Mouse (Mus musculus) forebrain, embryonic 13.5 days (tissue): Measurements from ENCODE around the gene Haus2. TPM values are rescaled to one million over a fixed set of nuclear protein-coding genes. Genes with fewer than 3 reads are reported as not detected.

Source experiments
- ATAC-seq: fragments of 200-750 bp; cut with Nextera tagmentation; 2 replicates; pipeline ENCODE4 v1.8.0; 2017
- H3K27ac ChIP-seq: fragments of 300-500 bp; sonication (generic); 2 replicates; pipeline ENCODE4 v1.5.1; 2015; ENCODE audit warnings: inconsistent platforms, mild to moderate bottlenecking, moderate library complexity
- H3K27me3 ChIP-seq: fragments of 300-500 bp; sonication (generic); 2 replicates; pipeline ENCODE4 v1.6.1; 2015; ENCODE audit warnings: mild to moderate bottlenecking, inconsistent platforms
- H3K36me3 ChIP-seq: fragments of 300-500 bp; sonication (generic); 2 replicates; pipeline ENCODE4 v1.6.1; 2015; ENCODE audit warnings: mild to moderate bottlenecking, inconsistent platforms; ENCODE audit not compliant: poor library complexity, severe bottlenecking
- H3K4me1 ChIP-seq: fragments of 300-500 bp; sonication (generic); 2 replicates; pipeline ENCODE4 v1.6.1; 2015; ENCODE audit warnings: inconsistent platforms
- H3K4me2 ChIP-seq: fragments of 300-500 bp; sonication (generic); 2 replicates; pipeline ENCODE4 v1.6.1; 2015; ENCODE audit warnings: inconsistent platforms, mild to moderate bottlenecking, moderate library complexity
- H3K4me3 ChIP-seq: fragments of 300-500 bp; sonication (generic); 2 replicates; pipeline ENCODE4 v1.5.1; 2015; ENCODE audit warnings: mild to moderate bottlenecking, inconsistent platforms
- H3K9ac ChIP-seq: fragments of 300-500 bp; sonication (generic); 2 replicates; pipeline ENCODE4 v1.6.1; 2015; ENCODE audit warnings: mild to moderate bottlenecking, inconsistent platforms
- H3K9me3 ChIP-seq: fragments of 300-500 bp; sonication (generic); replicated peaks from 2 replicates; pipeline ENCODE4 v1.6.1; 2016; ENCODE audit warnings: inconsistent platforms
- WGBS: fragments of 180-500 bp; shearing (Covaris S2); methylation state at CpG from one replicate; pipeline ENCODE4 v1.1.7; 2015; 5-methylcytosine and 5-hydroxymethylcytosine counted together
- polyA plus RNA-seq: library from polyadenylated mRNA; unstranded; fragments of >200 nt; fragmentation: Nextera tagmentation; extraction: Ambion mirVana; gene quantifications from 2 replicates; pipeline ENCODE4 v1.2.1, GENCODE M21; 2015

The Haus2 gene
- polyA plus RNA-seq, 1 experiment from 2014 or later = 33.5 TPM

- 86% methylated on average over 2 of the region's 2 CpGs for WGBS
- H3K4me1 ChIP-seq = no peaks in the 10 kb centered on the region
- ATAC-seq = no peak
- no peaks in the 10 kb centered on the region for H3K36me3 ChIP-seq
- no peak overlapping the region for H3K4me3 ChIP-seq
- no peak overlapping the region for H3K27ac ChIP-seq
- H3K27me3 ChIP-seq = no peaks in the 10 kb centered on the region
- H3K9me3 ChIP-seq = no peaks in the 10 kb centered on the region
- H3K9ac ChIP-seq = no peak overlapping the region
- H3K4me2 ChIP-seq = no peak overlapping the region
These were observed 45.5 kb downstream of the Haus2 start for GRCm38 (mm10) chr2:120654693-120655092.

DNA sequence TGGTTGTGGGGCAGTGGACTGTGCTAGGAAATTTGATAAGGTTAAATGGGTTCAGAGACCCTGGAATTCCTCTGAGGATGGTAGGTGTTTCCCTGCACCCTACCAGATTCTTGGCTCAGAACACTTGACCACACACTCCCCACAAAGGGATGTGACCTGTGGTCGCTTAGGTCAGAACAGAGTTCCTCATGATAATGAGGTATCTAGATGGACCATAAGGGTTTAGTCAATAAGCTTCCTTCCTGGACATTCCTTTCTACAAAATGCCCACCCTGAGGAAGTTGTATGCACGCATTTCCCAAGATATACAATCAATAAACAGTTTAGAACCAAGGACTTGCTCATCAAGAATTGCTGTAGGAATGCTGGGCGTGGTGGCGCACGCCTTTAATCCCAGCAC is 46.7 kb downstream of the Haus2 start:
- no peaks in the 10 kb centered on the region for H3K27me3 ChIP-seq
- H3K27ac ChIP-seq = no peak overlapping the region
- H3K36me3 ChIP-seq = no peaks in the 10 kb centered on the region
- 88% methylated on average over 5 of the region's 5 CpGs for WGBS
- no peaks in the 10 kb centered on the region for H3K9me3 ChIP-seq
- no peak for ATAC-seq
- no peak overlapping the region for H3K4me2 ChIP-seq
- no peak overlapping the region for H3K4me3 ChIP-seq
- no peak overlapping the region for H3K9ac ChIP-seq
- no peaks in the 10 kb centered on the region for H3K4me1 ChIP-seq

DNA sequence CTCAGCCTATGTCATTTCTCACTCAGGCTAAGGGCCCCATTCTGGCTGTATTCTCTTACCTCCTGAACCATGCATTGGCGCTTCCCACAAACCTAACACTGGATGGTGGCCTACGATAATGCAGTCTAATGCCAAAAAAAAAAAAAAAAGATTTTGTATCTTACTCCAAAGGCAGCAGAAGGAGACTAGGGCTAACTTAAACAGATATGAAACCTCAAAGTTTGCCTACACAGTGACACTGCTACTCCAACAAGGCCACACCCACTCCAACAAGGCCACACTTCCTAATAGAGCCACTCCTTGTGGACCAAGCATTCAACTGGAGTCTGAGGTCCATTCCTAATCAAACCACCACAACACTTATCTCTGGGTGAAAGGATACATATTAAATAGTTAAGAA is 47.5 kb downstream of the Haus2 start:
- no peaks in the 10 kb centered on the region for H3K9me3 ChIP-seq
- no peak overlapping the region for H3K9ac ChIP-seq
- H3K36me3 ChIP-seq = no peaks in the 10 kb centered on the region
- no peak for ATAC-seq
- H3K4me2 ChIP-seq = no peak overlapping the region
- WGBS = 92% methylated on average over 2 of the region's 2 CpGs
- H3K27ac ChIP-seq = no peak overlapping the region
- no peaks in the 10 kb centered on the region for H3K27me3 ChIP-seq
- no peak overlapping the region for H3K4me3 ChIP-seq
- no peaks in the 10 kb centered on the region for H3K4me1 ChIP-seq

DNA sequence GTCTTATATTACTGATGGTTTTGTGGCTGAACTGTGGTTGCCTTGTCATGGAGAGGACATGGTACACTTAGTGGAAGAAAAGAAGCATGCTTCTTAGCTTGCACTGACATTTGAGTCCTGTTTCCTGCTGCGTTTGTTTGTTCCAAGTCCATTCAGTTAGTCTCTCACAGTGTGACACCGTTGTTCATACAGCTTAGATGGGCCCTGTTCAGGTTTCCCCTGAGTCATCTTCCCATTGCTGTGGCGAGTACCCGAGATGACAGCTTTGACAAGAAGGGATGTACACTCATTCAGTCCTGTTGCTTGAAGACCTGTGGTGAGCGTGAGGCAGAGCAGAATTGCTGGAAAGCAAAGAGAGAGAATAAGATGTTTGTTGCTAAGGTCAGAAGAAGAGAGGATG is 49.3 kb downstream of the Haus2 start:
- WGBS = 78% methylated on average over 5 of the region's 5 CpGs
- Histone ChIP-seq H3K4me1 (no peaks in the 10 kb centered on the region), H3K9me3 (no peaks in the 10 kb centered on the region), H3K4me3 (no peak overlapping the region), H3K4me2 (no peak overlapping the region), H3K36me3 (no peaks in the 10 kb centered on the region), H3K9ac (no peak overlapping the region), H3K27ac (no peak overlapping the region), H3K27me3 (no peaks in the 10 kb centered on the region)
- ATAC-seq = no peak

GRCm38 (mm10) chr2:120659318-120659717 is 50.1 kb downstream of the Haus2 start:
- Histone ChIP-seq H3K9me3 (no peaks in the 10 kb centered on the region), H3K4me2 (no peak overlapping the region), H3K27ac (no peak overlapping the region), H3K9ac (no peak overlapping the region), H3K27me3 (no peaks in the 10 kb centered on the region), H3K4me1 (no peaks in the 10 kb centered on the region), H3K36me3 (no peaks in the 10 kb centered on the region), H3K4me3 (no peak overlapping the region)
- ATAC-seq = no peak

DNA sequence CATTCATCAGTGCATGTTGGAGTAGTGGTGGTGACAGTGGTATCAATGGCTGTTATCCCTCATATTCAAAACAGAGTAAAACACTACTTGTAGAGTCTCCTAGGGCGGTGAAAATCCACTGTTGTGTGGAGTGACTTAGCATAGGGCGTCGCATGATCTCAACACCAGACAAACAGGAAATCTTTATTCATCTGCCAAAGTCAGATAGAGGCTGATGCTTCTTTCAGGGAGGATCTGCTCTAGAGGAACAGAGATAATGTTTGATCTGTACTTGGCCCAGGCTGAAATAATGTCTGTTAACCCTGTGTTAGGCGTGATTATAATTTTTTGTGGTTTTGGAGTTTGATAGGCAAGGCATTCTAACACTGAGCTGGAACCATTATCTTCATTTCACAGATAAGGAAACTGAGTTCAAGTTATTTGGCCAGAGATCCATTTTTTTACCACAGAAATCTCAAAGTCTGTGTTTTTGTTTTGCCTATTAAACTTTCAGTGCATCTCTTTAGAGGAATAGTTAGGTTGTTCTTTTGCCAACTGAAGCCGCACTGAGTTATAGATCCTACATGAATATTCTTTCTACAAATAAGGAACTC is 51.4 kb downstream of the Haus2 start:
- Histone ChIP-seq H3K4me3 (no peak overlapping the region), H3K36me3 (no peaks in the 10 kb centered on the region), H3K4me1 (no peaks in the 10 kb centered on the region), H3K27me3 (no peaks in the 10 kb centered on the region), H3K27ac (no peak overlapping the region), H3K9me3 (no peaks in the 10 kb centered on the region), H3K9ac (no peak overlapping the region), H3K4me2 (no peak overlapping the region)
- 90% methylated on average over 5 of the region's 5 CpGs for WGBS
- no peak for ATAC-seq

DNA sequence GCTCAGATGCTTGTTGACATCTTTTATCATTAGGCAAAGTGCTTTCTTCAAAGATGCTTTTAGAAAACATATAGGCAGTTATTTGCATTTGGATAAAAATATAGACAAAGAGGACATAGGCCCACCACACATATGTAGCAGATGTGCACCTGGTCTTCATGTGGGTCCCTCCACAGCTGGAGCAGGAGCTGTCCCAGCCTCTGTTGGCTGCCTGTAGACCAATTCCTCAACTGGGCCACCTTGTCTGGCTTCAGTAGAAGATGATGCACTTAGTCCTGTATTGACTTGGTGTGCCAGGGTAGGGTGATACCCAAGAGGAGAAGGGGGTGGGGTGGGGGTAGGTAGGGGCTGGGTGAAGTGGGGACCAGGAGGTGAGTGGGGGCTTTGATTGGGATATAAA is 53.6 kb downstream of the Haus2 start:
- Histone ChIP-seq H3K27me3 (no peaks in the 10 kb centered on the region), H3K9ac (no peak overlapping the region), H3K9me3 (no peaks in the 10 kb centered on the region), H3K36me3 (no peaks in the 10 kb centered on the region), H3K27ac (no peak overlapping the region), H3K4me3 (no peak overlapping the region), H3K4me2 (no peak overlapping the region), H3K4me1 (no peaks in the 10 kb centered on the region)
- ATAC-seq = no peak

- Histone ChIP-seq H3K36me3 (no peaks in the 10 kb centered on the region), H3K4me2 (no peak overlapping the region), H3K27ac (no peak overlapping the region), H3K27me3 (no peaks in the 10 kb centered on the region), H3K9me3 (no peaks in the 10 kb centered on the region), H3K9ac (no peak overlapping the region), H3K4me1 (no peaks in the 10 kb centered on the region), H3K4me3 (no peak overlapping the region)
- ATAC-seq = no peak
- WGBS = 82% methylated on average over 3 of the region's 3 CpGs
These were observed 54.4 kb downstream of the Haus2 start for GRCm38 (mm10) chr2:120663491-120664154.

DNA sequence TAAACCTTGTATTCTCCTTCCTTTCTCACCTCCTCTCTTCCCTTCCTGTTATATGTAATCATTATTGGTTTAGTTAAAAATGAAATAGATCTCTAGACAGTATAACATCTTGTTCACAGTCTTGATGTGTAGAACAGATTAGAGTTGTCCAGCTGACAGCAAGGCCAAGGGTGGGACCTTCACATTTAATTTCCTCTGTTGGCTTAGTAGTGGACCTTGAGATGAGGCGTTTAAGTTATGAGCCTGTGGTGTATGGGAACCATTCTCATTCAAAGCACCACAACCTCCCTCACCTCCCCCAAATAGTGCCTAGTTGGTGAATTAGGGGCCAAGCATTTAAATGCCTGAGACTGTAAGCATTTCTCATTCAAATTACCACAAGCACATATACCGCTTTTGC is 58.3 kb downstream of the Haus2 start:
- H3K9me3 ChIP-seq = no peaks in the 10 kb centered on the region
- H3K4me3 ChIP-seq = no peak overlapping the region
- H3K27me3 ChIP-seq = no peaks in the 10 kb centered on the region
- WGBS = 82% methylated on average over 2 of the region's 2 CpGs
- H3K4me1 ChIP-seq = no peaks in the 10 kb centered on the region
- no peak for ATAC-seq
- no peaks in the 10 kb centered on the region for H3K36me3 ChIP-seq
- H3K4me2 ChIP-seq = no peak overlapping the region
- no peak overlapping the region for H3K9ac ChIP-seq
- H3K27ac ChIP-seq = no peak overlapping the region

- Histone ChIP-seq H3K27me3 (no peaks in the 10 kb centered on the region), H3K4me2 (no peak overlapping the region), H3K27ac (no peak overlapping the region), H3K4me3 (no peak overlapping the region), H3K9me3 (no peaks in the 10 kb centered on the region), H3K9ac (no peak overlapping the region), H3K36me3 (no peaks in the 10 kb centered on the region), H3K4me1 (no peaks in the 10 kb centered on the region)
- 93% methylated on average over 2 of the region's 2 CpGs for WGBS
- ATAC-seq = no peak
These were observed 61.1 kb downstream of the Haus2 start for GRCm38 (mm10) chr2:120670253-120670652.

Other genes starting within 250 kb of the Haus2 start
- gene Ganc, start 205.5 kb upstream of the Haus2 start, polyA plus RNA-seq = 9.5 and 10.7 TPM in 2 replicates
- 7.4 and 9.0 TPM in 2 replicates for gene Tmem87a, start 205.3 kb upstream of the Haus2 start, polyA plus RNA-seq
- gene Capn3, start 153.4 kb upstream of the Haus2 start, polyA plus RNA-seq = 1.6 and 1.7 TPM in 2 replicates
- 48.4 and 54.2 TPM in 2 replicates for gene Zfp106, start 45.5 kb upstream of the Haus2 start, polyA plus RNA-seq
- 21.5 and 25.0 TPM in 2 replicates for gene Snap23, start 41.7 kb upstream of the Haus2 start, polyA plus RNA-seq
- 34.5 and 37.2 TPM in 2 replicates for gene Lrrc57, start 137 bp downstream of the Haus2 start, polyA plus RNA-seq
- gene Stard9, start 19.7 kb downstream of the Haus2 start, polyA plus RNA-seq = 3.1 and 3.8 TPM in 2 replicates
- gene Cdan1, start 240.7 kb downstream of the Haus2 start, polyA plus RNA-seq = 6.0 and 6.1 TPM in 2 replicates
- 9.3 and 9.8 TPM in 2 replicates for gene Ttbk2, start 241.2 kb downstream of the Haus2 start, polyA plus RNA-seq